Mouse (Mus musculus) cerebellum, adult (tissue): Measurements from ENCODE around the gene Cd8a.

ENCODE experiments used
- ATAC-seq: cut with Nextera tagmentation; 2 replicates; pipeline ENCODE4 v1.9.2; 2017; ENCODE audit warnings: mild to moderate bottlenecking, moderate library complexity, mixed read lengths; ENCODE audit not compliant: insufficient number of reproducible peaks, low FRiP score, low TSS enrichment

Gene Cd8a

GRCm38 (mm10) chr6:71363995-71364394 is 9.2 kb upstream of the Cd8a start:
- no peak for ATAC-seq

- ATAC-seq: no peak
Observed at GRCm38 (mm10) chr6:71369416-71369815, 3.8 kb upstream of the Cd8a start.

- ATAC-seq: no peak
Observed at GRCm38 (mm10) chr6:71371085-71371605, 2.1 kb upstream of the Cd8a start.

DNA sequence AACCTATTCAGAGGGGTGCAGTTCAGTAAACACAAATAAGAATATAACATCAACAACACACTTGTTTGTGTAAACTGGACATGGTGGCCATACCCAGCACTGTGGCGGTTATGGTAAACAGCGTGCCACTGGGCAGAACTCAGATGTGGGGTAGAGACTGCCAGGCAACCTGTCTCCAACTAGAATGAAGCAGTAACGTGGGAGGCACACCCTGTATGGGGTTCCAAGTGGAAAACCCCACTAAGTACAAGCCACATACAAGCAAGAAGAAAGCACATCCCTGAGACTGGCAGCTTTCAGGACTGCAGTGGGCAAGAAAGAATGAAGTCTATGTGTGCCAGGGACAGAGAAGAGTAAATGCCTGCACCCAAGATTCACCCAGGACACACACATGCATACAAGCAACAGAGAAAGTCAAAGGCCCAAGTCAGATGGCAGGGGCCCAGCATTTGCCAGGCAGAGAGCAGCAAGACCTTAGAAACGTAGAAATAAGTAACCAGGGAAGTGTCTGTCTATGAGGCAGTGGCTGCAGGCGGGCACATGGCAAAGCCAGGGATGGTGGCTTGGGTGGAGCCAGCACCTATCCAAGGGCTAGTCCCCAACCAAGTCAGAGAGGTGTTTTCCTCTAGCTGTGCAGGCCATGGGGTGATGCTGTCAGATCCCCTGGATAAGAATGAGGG is 1.0 kb upstream of the Cd8a start:
- ATAC-seq: no peak

DNA sequence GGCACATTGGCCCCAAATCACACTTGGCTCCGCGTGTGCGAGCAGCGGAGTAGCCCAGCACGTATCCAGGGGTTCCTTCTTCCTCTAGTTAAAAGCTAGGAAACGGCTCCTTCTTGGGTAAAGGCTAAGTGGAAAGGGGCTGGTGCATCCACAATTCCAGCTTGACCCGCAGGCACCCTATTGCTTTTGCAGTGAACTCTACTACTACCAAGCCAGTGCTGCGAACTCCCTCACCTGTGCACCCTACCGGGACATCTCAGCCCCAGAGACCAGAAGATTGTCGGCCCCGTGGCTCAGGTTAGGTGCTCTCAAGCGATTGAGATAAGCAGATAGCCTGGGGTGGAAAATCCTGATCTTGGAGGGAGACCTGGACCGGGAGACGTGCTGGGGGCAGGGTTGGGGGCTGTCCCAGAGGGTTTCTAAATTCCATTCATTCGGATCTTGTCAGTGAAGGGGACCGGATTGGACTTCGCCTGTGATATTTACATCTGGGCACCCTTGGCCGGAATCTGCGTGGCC is 1.1 kb downstream of the Cd8a start:
- no peak for ATAC-seq

- ATAC-seq: no peak
Observed at GRCm38 (mm10) chr6:71374921-71375320, 1.7 kb downstream of the Cd8a start.

DNA sequence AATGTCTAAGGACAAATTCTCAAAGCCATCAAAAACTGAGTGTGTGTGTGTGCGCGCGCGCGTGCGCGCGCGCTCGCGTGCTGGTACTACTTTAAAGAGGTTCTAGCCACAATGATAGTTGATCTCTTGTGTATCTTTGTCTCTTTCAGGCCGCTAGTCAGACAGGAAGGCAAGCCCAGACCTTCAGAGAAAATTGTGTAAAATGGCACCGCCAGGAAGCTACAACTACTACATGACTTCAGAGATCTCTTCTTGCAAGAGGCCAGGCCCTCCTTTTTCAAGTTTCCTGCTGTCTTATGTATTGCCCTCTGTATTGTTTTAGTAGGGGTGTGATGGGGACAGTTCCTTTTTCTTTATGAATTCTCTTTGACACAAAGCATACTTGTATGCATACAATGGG is 3.5 kb downstream of the Cd8a start:
- no peak for ATAC-seq

GRCm38 (mm10) chr6:71381654-71382053 is 8.4 kb downstream of the Cd8a start:
- no peak for ATAC-seq

DNA sequence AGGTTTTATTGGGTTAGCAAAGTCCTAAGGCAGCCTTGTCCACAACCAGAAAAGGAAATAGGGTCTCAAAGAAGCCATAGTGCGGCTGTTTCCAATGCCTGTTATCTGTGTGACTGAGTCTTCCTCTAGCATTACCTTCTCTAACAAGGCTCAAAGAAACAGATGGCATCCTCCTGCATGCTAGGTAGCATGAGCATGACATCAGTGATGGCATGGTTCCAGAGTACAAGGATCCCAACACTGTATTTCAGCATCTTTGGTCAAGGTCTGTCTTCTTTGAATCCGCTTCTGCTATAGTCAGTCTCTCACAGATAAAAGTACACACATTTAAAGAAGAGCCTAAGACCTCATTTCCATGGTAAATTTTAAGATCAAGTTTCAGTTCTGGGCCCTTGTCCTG is 17.3 kb downstream of the Cd8a start:
- peak; percentile 91 for ATAC-seq

DNA sequence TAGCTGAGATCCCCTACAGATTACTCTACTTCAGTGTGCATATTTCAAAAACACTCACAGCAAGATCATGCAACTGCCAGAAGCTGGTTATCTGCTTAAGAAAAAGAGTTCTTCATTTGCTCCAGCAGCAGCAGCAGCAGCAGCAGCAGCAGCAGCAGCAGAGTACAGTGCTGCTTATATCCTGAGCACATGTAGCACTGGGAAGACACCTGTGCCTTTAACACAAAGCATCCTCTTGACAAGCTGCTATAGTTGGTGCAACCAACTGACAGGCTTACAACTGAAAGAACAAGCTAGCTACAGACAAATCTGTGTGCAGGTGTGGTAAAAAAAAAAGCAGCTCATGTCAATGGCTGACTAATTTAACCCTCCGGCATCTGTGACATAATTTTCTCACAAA is 22.8 kb downstream of the Cd8a start:
- ATAC-seq: no peak

- ATAC-seq: no peak
Observed at GRCm38 (mm10) chr6:71396761-71397160, 23.5 kb downstream of the Cd8a start.

DNA sequence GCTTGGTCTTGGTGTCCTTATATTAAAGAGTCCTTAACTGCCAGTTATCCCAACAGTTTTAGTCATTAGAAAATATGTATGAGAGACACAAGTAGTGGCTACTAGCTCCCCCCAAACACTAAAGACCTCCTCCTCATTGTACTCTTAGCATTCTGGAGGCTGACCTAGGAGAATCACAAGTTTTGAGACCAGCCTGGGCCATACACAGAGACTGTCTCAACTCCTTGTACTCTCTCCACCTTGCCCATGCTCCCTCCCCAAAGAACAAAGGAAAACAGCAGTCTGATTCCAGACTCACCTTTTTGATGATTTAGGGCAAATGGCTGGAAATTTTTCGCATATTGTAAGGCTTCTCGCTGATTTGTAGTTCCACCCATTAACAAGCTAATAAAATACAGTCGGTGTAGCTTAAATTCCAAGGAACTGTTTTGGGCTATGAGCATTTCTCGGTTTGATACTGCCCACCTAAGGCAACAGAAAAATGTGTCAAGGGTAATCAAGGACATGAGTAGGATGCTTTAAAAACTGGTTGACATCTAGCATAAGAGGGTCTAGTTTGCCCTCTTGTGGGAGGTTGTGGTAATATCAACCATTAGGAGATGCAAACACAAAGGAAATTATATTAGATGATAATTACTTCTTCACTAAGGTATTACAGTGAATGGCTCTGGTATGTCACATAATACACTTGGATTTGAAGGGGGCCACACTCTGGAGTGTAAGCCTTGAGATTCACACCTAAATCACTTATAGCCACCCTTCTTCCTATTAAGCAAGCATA is 25.8 kb downstream of the Cd8a start:
- no peak for ATAC-seq

- ATAC-seq: peak; percentile 72; the same call in 1 of the 2 replicates
Observed at GRCm38 (mm10) chr6:71414624-71415023, 41.4 kb downstream of the Cd8a start.

DNA sequence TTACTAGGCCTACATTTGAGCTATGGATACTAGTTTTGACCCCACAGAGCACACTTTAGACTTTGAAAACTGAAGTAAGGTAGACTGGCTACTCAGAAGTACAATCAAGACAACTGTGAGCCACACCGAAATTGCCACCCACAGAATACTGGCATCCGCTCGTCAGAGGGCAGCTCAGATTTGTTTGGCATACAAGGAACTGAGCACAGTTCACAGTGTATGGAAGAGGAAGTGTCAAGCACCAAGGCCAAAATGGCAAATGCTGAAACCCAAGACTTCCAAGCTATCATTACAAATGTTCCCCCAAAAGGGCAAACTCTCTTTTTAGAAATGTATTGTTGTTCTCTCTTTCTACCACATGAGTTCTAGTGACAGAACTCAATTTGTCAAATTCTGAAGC is 42.2 kb downstream of the Cd8a start:
- no peak for ATAC-seq

- ATAC-seq: no peak
Observed at GRCm38 (mm10) chr6:71418874-71419273, 45.6 kb downstream of the Cd8a start.

GRCm38 (mm10) chr6:71420848-71421247 is 47.6 kb downstream of the Cd8a start:
- no peak for ATAC-seq

DNA sequence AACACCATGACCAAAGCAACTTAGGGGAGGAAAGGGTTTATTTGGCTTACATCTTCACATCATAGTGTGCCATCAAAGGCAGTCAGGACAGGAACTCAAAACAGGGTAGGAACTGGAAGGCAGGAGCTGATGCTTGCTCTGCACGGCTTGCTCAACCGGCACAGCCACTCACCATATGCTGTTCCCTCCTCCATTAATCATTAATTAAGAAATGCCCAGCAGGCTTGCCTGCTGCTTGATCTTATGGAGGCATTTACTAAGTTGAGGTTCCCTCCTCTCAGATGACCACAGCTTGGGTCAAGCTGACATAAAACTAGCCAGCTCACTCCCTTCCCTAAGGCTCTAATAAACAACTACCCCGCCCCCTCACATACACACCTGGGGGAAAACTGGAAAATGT is 48.9 kb downstream of the Cd8a start:
- ATAC-seq: peak; percentile 36; the same call in 1 of the 2 replicates

DNA sequence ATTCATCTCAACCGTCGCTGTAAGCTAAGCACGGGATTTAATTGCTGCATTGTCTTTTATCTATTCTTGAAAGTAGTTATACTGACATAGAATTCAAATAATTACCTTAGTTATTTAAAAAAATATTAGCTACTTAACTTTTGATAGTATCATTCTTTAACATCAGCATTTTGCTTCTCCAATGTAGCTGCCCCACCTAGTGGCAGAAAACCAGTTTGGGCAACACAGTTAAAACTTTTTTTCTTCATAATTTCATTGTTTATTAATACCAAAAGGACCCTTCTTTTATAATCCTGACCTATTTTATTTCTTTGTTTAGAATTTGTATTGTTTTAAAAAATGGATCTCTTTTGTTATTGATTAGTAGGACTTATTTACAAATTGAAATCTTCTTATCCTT is 49.9 kb downstream of the Cd8a start:
- no peak for ATAC-seq

DNA sequence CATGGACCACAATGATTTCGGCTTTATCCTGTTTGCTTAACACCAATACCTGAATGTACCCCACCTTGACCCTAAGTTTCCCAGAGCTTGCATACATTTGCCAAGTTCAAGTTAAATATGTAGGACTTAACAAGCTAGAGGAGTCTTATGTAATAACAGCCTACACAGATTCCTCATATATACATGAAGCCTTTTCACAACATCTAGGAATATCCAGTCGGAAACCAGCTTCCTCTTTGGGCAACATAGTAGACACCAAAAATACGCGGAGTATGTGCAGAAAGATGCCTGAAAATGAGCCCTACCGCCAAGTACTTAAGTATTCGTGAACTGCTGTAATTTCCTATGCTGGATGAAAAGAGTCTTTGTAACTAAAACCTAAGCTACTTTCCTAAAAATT is 52.5 kb downstream of the Cd8a start:
- ATAC-seq: no peak

DNA sequence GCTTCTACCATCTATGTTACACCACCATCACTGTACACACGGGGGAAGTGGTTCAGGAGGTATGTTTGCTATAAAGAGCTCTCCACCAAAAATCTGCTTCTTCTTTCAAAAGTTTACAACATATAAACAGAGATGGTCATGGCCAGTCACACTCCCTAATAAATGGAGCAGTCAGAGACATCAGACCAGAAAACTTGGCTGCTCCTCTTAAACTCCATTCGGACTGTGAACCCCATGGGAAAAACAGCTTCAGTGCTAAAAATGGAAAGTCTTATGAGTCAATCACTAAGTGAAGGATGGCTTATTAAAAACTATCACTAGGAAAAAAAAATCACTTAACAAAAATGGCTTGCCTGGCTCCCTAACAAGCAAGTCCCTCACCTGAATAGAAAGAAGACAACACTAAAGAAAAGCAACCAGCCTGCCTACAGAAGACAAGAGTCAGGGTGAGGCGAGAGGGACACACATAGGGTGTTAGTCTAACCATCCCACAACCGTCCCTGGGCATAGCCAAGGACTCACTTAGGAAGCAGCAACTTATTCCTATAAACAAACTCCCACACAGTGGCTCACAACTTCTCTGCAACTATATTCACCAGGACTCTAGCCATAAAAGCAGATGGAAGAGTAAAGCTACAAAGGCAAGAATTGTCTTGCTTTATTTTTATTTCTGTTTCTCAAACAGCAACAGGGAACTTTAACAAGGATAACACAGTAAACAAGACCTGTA is 54.9 kb downstream of the Cd8a start:
- no peak for ATAC-seq
